Mouse (Mus musculus) liver, embryonic 11.5 days (tissue): ENCODE measurements around the gene Nucb2. TPM values are rescaled to one million over a fixed set of nuclear protein-coding genes. Genes with fewer than 3 reads are reported as not detected.

ENCODE experiments used
- ATAC-seq: fragments of 200-750 bp; cut with Nextera tagmentation; replicated peaks from 2 replicates; pipeline ENCODE4 v1.8.0; 2017; ENCODE audit warnings: moderate number of reproducible peaks, mild to moderate bottlenecking, moderate TSS enrichment, moderate library complexity; ENCODE audit not compliant: low FRiP score
- DNase-seq: peaks from one replicate; pipeline ENCODE4 v3.0.0-alpha.2; 2017; ENCODE audit warnings: low spot score
- H3K27ac ChIP-seq: fragments of 300-500 bp; sonication (generic); 2 replicates; pipeline ENCODE4 v1.5.1; 2014; ENCODE audit warnings: mild to moderate bottlenecking, low read depth, low read length, control low read depth
- H3K27me3 ChIP-seq: fragments of 300-500 bp; sonication (generic); replicated peaks from 2 replicates; pipeline ENCODE4 v1.6.1; 2014; ENCODE audit warnings: low read length, mixed read lengths; ENCODE audit not compliant: control insufficient read depth, insufficient read depth
- H3K36me3 ChIP-seq: fragments of 300-500 bp; sonication (generic); 2 replicates; pipeline ENCODE4 v1.6.1; 2014; ENCODE audit warnings: mild to moderate bottlenecking, low read length, moderate library complexity, mixed read lengths; ENCODE audit not compliant: control insufficient read depth, insufficient read depth
- H3K4me1 ChIP-seq: fragments of 300-500 bp; sonication (generic); replicated peaks from 2 replicates; pipeline ENCODE4 v1.6.1; 2014; ENCODE audit warnings: low read length, mixed read lengths; ENCODE audit not compliant: control insufficient read depth, insufficient read depth
- H3K4me2 ChIP-seq: fragments of 300-500 bp; sonication (generic); 2 replicates; pipeline ENCODE4 v1.6.1; 2014; ENCODE audit warnings: mild to moderate bottlenecking, control low read depth, moderate library complexity
- H3K4me3 ChIP-seq: fragments of 300-500 bp; sonication (generic); 2 replicates; pipeline ENCODE4 v1.5.1; 2014; ENCODE audit warnings: low read depth, low read length, control low read depth
- H3K9ac ChIP-seq: fragments of 300-500 bp; sonication (generic); 2 replicates; pipeline ENCODE4 v1.6.1; 2014; ENCODE audit warnings: low read depth, low read length, control low read depth
- H3K9me3 ChIP-seq: fragments of 300-500 bp; sonication (generic); 2 replicates; pipeline ENCODE4 v1.6.1; 2016; ENCODE audit warnings: low read length, inconsistent platforms, mixed read lengths; ENCODE audit not compliant: control insufficient read depth
- polyA plus RNA-seq: library from polyadenylated mRNA; unstranded; fragments of >200 nt; fragmentation: Nextera tagmentation; extraction: Ambion mirVana; gene quantifications from 2 replicates; pipeline ENCODE4 v1.2.1, GENCODE M21; 2014

Nucb2 gene
- polyA plus RNA-seq, 1 experiment from 2014 or later = 8.3 TPM

GRCm38 (mm10) chr7:116556834-116557233, 52.7 kb downstream of the Nucb2 start:
- Histone ChIP-seq H3K9me3 (no peaks in the 10 kb centered on the region), H3K36me3 (no peaks in the 10 kb centered on the region), H3K4me2 (no peak overlapping the region), H3K9ac (no peak overlapping the region), H3K27me3 (no peaks in the 10 kb centered on the region), H3K27ac (no peak overlapping the region), H3K4me3 (no peak overlapping the region), H3K4me1 (no peaks in the 10 kb centered on the region)
- DNase-seq (no peak), ATAC-seq (no peak)

GRCm38 (mm10) chr7:116574551-116574950, 70.4 kb downstream of the Nucb2 start:
- Histone ChIP-seq H3K9ac (no peak overlapping the region), H3K27me3 (no peaks in the 10 kb centered on the region), H3K4me3 (no peak overlapping the region), H3K36me3 (no peaks in the 10 kb centered on the region), H3K4me2 (no peak overlapping the region), H3K4me1 (no peaks in the 10 kb centered on the region), H3K27ac (no peak overlapping the region), H3K9me3 (no peaks in the 10 kb centered on the region)
- DNase-seq = no peak
- ATAC-seq = no peak

Other genes starting within 250 kb of the Nucb2 start
- 4.9 and 7.9 TPM in 2 replicates for gene Plekha7, start 196.0 kb upstream of the Nucb2 start, polyA plus RNA-seq
- gene Rps13, start 170.2 kb upstream of the Nucb2 start, polyA plus RNA-seq = 1,069 and 1,113 TPM in 2 replicates
- 14.9 and 16.8 TPM in 2 replicates for gene Pik3c2a, start 60.9 kb upstream of the Nucb2 start, polyA plus RNA-seq